Mouse (Mus musculus) left cerebral cortex, postnatal 10 days (tissue): ENCODE measurements around the gene Cacna1f. TPM values are rescaled to one million over a fixed set of nuclear protein-coding genes. Genes with fewer than 3 reads are reported as not detected.

Experiments
- DNase-seq, 2 experiments: peaks; one replicate each; pipeline ENCODE4 v3.0.0; 2021 to 2022; ENCODE audit warnings: low spot score in 2 of 2, mixed read lengths in 1 of 2; ENCODE audit errors: extremely low spot score in 1 of 2
- intact Hi-C: fragments of 180-260 bp; cut with DNase I; formaldehyde crosslinking; loops from one replicate; pipeline ENCODE4 v1.15.1; 2025
- total RNA-seq, 2 experiments: library from RNA; stranded (reverse); gene quantifications; 2 replicates each; pipeline ENCODE4 v1.2.3; 2021

Cacna1f gene
- total RNA-seq, 2 experiments from 2014 or later, result 0.08 to 0.17 TPM

DNA sequence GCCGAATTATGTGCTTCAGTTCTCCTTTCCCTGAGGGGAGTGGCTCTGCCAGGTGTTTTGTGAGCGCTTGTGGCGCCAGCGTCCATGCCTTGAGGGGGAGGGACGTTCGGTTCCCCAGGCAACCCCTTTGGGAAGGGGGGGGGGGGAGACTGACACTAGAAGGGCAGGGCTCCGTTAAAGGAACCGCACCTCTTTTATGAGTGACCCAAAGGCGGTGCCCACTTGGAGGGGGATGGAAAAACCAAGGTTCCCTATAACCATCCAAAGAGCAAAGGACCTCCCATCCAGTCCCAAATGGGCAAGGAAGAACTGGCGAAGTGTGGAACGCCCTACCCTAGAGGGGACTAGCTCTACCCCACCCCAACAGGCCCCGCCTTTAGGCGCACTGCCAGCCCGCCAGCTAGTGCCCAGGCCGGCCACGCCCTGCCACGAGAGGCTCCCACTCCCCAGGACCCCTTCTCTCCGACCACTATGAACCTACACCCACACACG lies 63.6 kb downstream of the Cacna1f start:
- intact Hi-C loops, result no loop called here
- DNase-seq, result peak in 1 of 2 experiments; percentile 79

DNA sequence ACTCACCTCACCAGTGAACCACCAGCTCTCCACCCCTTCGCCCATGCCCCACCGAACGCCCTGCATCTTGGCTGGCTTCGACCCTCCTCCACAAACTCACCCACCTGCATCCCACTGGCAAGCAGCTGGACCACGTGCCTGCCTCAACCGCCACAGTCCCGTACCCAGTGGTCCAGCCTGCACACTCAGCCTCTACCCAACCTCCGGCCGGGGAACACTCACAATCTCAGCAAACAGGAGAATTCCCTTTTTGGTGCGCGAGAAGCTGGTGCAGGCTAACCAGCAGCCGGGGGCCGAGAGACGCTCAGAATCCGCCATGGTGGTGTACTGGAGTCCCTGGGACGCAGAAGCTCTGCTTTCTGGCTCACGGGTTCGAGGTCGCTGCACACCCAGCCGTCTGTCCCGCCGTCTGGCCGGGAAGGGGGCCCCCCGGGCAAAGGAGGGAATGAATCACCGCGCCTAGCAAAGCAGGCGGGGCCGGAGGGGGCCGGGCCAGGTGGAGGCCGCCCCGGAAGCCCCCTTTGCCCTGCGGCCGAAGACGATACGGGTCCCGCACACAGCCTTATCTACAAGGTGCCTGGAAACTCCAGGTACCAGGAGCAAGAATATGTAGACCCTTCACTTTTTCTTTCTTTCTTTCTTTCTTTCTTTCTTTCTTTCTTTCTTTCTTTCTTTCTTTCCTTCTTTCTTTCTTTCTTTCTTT lies 64.2 kb downstream of the Cacna1f start, which contains the start of gene Plp2:
Gene Plp2 (minus strand): TSS at position 470 of the 703 bp plus-strand sequence.
- DNase-seq, result peak in 1 of 2 experiments; percentile 35
- intact Hi-C loops, result no loop called here

- DNase-seq, result no peak
- intact Hi-C loops, result no loop called here
Observed at GRCm38 (mm10) chrX:7672739-7673138, 65.9 kb downstream of the Cacna1f start.

- DNase-seq, result no peak
- intact Hi-C loops, result no loop called here
Observed at GRCm38 (mm10) chrX:7673578-7674281, 66.8 kb downstream of the Cacna1f start.

DNA sequence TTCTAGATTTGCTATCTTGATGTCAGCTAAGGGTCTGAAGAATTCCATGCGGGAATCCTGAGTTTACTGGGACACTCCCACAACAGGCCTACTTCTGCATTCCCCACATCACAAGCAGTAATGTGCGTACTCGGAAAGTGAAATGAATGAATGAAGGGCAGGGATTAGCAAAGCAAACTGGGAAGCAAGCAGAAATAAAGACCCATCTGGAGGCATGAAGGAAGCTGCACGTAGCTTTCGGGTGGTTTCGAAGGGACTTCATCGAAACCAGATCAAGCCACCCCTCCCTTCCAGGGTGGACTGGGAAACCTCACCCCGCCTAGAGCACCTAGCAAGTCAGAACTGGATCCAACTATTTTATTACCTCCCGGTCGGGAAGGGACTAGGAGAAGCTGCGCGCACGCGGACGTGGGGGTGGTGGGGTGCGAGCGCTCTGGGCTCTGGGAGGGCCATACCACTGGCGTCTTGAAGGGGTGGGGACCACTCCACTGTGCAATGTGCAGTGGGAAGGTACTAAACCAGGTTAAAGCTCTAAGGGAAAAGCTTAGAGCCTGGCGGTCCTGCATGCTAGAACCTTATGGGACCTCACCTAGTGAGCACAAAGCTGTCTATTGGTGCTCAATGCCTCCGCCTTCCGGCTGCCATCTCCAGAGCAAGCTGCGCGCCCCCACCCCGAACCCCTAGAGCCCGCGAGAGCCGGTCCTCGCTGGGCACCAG lies 67.6 kb downstream of the Cacna1f start:
- peak in 1 of 2 experiments; percentile 47 for DNase-seq
- intact Hi-C loops, result no loop called here

- intact Hi-C loops, result no loop called here
- no peak for DNase-seq
Observed at GRCm38 (mm10) chrX:7675001-7675380, 68.1 kb downstream of the Cacna1f start.

DNA sequence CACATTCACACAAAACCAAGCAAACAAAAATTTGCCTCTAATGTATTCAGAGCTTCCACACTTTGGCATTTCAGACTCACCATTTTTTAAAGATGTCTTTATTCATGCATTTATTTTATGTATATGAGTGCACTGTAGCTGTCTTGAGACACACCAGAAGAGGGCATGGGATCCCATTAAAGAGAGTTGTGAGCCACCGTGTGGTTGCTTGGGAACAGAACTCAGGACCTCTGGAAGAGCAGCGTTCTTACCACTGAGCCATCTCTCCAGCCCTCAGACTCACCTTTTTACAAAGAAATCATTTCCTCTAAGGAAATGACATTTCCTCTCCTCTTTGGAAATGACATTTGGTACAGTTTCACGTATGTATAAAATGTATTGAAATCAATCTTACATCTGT lies 72.1 kb downstream of the Cacna1f start:
- intact Hi-C loops, result no loop called here
- DNase-seq, result no peak

DNA sequence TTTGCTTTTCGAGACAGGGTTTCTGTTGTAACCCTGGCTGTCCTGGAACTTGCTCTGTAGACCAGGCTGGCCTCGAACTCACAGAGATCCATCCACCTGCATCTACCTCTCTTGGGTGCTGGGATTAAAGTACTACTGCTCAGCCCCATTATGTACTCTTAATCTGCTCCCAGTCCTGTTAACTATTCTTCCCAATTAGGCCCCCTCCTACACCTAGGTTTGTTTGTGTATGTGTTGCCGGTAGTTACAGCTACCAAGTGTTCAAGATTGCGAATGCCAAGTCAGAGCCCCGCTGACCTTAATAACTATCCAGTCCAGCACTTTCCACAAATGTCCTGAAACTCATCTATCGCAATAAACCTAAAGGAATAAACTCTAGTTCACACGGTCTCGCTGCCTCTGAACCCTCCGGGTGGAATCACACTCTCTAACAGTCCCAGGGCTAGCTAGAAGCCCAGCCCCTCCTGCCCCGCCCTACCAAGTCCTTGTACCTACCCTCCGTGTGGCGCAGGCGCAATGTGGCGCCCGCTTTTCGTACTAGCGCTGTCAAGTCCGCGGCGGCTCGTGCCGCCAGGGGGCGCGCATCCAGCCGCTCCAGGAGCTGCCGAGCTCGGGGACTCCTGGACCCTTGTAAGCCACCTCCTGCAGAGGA lies 72.6 kb downstream of the Cacna1f start:
- intact Hi-C loops, result loop anchor here (10.0 kb wide), 1 partner anchor 205 kb away; no protein-coding TSS in a partner anchor
- peak; percentile 62 to 91 for DNase-seq

GRCm38 (mm10) chrX:7680057-7680412 lies 73.2 kb downstream of the Cacna1f start:
- no peak for DNase-seq
- intact Hi-C loops, result loop anchor here (10.0 kb wide), 1 partner anchor 205 kb away; no protein-coding TSS in a partner anchor

- no peak for DNase-seq
- intact Hi-C loops, result loop anchor here (10.0 kb wide), 1 partner anchor 206 kb away; no protein-coding TSS in a partner anchor
Observed at GRCm38 (mm10) chrX:7680864-7681263, 74.0 kb downstream of the Cacna1f start, which contains the start of gene Magix. Magix (minus strand) TSS chrX:7681251.

Other genes starting within 250 kb of the Cacna1f start
- gene Usp27x, start 231.3 kb upstream of the Cacna1f start, total RNA-seq, result 10 to 100 TPM; 15.5 to 16.2 TPM
- gene Foxp3, start 33.4 kb upstream of the Cacna1f start, total RNA-seq, result under 1 TPM in 1 of 2 experiments, not detected in 1; 0.62 TPM
- gene Ppp1r3f, start 32.8 kb upstream of the Cacna1f start, total RNA-seq, result 10 to 100 TPM; 13.5 to 15.9 TPM
- gene Ccdc22, start 1.6 kb upstream of the Cacna1f start, total RNA-seq, result 10 to 100 TPM; 22.8 to 25.9 TPM
- 1,000 to 10,000 TPM; 1,744 to 1,801 TPM for gene Syp, start 31.4 kb downstream of the Cacna1f start, total RNA-seq
- 1 to 10 TPM; 1.2 to 1.3 TPM for gene Prickle3, start 50.2 kb downstream of the Cacna1f start, total RNA-seq
- gene Plp2, start 64.3 kb downstream of the Cacna1f start, total RNA-seq, result 10 to 100 TPM; 15.6 to 18.1 TPM
- under 1 TPM; 0.12 to 0.34 TPM for gene Magix, start 74.2 kb downstream of the Cacna1f start, total RNA-seq
- gene Gpkow, start 90.0 kb downstream of the Cacna1f start, total RNA-seq, result 10 to 100 TPM; 37.1 to 39.3 TPM
- 10 to 100 TPM; 38.5 to 43.3 TPM for gene Wdr45, start 107.2 kb downstream of the Cacna1f start, total RNA-seq
- gene Gm45208, start 115.2 kb downstream of the Cacna1f start, total RNA-seq, result under 1 TPM in 1 of 2 experiments, not detected in 1; 0.69 TPM
- 100 to 1,000 TPM in 1 of 2 experiments, 10 to 100 TPM in 1; 97.3 to 105 TPM for gene Praf2, start 121.4 kb downstream of the Cacna1f start, total RNA-seq
- gene Ccdc120, start 143.8 kb downstream of the Cacna1f start, total RNA-seq, result 10 to 100 TPM; 28.9 to 29.7 TPM
- 10 to 100 TPM; 30.0 to 35.6 TPM for gene Tfe3, start 155.5 kb downstream of the Cacna1f start, total RNA-seq
- 10 to 100 TPM; 79.5 to 84.6 TPM for gene Gripap1, start 182.7 kb downstream of the Cacna1f start, total RNA-seq
- gene Kcnd1, start 215.2 kb downstream of the Cacna1f start, total RNA-seq, result 10 to 100 TPM; 10.9 to 11.3 TPM
- gene Otud5, start 234.3 kb downstream of the Cacna1f start, total RNA-seq, result 10 to 100 TPM; 64.5 to 65.6 TPM